Mouse (Mus musculus) ES-CJ7 (cell line): Measurements from ENCODE around the gene Ccnd3.

Source experiments
- DNase-seq: peaks from one replicate; pipeline ENCODE4 v3.0.0; 2011; ENCODE audit warnings: low read depth, low spot score

The Ccnd3 gene

GRCm38 (mm10) chr17:47504941-47505346 is at the start of gene Ccnd3:
TSS of gene Ccnd3 (plus strand) at chr17:47505051.
- DNase-seq, result no peak

- DNase-seq, result no peak
Measured at GRCm38 (mm10) chr17:47458310-47458709, 46.5 kb upstream of the Ccnd3 start.

- DNase-seq, result no peak
Measured at GRCm38 (mm10) chr17:47458936-47459335, 45.9 kb upstream of the Ccnd3 start.

- DNase-seq, result no peak
Measured at GRCm38 (mm10) chr17:47459341-47459919, 45.4 kb upstream of the Ccnd3 start.

- DNase-seq, result no peak
Measured at GRCm38 (mm10) chr17:47461688-47462087, 43.2 kb upstream of the Ccnd3 start.

- DNase-seq, result no peak
Measured at GRCm38 (mm10) chr17:47462209-47462608, 42.6 kb upstream of the Ccnd3 start.

GRCm38 (mm10) chr17:47462728-47463388 is 42.0 kb upstream of the Ccnd3 start:
- DNase-seq, result no peak

GRCm38 (mm10) chr17:47464248-47464965 is 40.4 kb upstream of the Ccnd3 start:
- no peak for DNase-seq

- DNase-seq, result no peak
Measured at GRCm38 (mm10) chr17:47465016-47465415, 39.8 kb upstream of the Ccnd3 start.

- DNase-seq, result no peak
Measured at GRCm38 (mm10) chr17:47466284-47466683, 38.6 kb upstream of the Ccnd3 start.

GRCm38 (mm10) chr17:47467659-47468058 is 37.2 kb upstream of the Ccnd3 start:
- no peak for DNase-seq

GRCm38 (mm10) chr17:47468063-47468462 is 36.8 kb upstream of the Ccnd3 start:
- DNase-seq, result peak; percentile 48

GRCm38 (mm10) chr17:47468466-47468865 is 36.4 kb upstream of the Ccnd3 start:
- peak; percentile 55 for DNase-seq

- DNase-seq, result no peak
Measured at GRCm38 (mm10) chr17:47469642-47470041, 35.2 kb upstream of the Ccnd3 start.

GRCm38 (mm10) chr17:47470121-47470520 is 34.7 kb upstream of the Ccnd3 start:
- no peak for DNase-seq

GRCm38 (mm10) chr17:47470686-47471085 is 34.2 kb upstream of the Ccnd3 start:
- no peak for DNase-seq

- no peak for DNase-seq
Measured at GRCm38 (mm10) chr17:47472435-47473350, 32.2 kb upstream of the Ccnd3 start.

- DNase-seq, result peak; percentile 73
Measured at GRCm38 (mm10) chr17:47473434-47473974, 31.3 kb upstream of the Ccnd3 start.

GRCm38 (mm10) chr17:47474250-47474649 is 30.6 kb upstream of the Ccnd3 start:
- no peak for DNase-seq

- no peak for DNase-seq
Measured at GRCm38 (mm10) chr17:47475181-47475580, 29.7 kb upstream of the Ccnd3 start.

GRCm38 (mm10) chr17:47475714-47476113 is 29.1 kb upstream of the Ccnd3 start:
- peak; percentile 87 for DNase-seq
